ENCODE assay signal across 11 mouse cellular contexts in the genomic region with DNA sequence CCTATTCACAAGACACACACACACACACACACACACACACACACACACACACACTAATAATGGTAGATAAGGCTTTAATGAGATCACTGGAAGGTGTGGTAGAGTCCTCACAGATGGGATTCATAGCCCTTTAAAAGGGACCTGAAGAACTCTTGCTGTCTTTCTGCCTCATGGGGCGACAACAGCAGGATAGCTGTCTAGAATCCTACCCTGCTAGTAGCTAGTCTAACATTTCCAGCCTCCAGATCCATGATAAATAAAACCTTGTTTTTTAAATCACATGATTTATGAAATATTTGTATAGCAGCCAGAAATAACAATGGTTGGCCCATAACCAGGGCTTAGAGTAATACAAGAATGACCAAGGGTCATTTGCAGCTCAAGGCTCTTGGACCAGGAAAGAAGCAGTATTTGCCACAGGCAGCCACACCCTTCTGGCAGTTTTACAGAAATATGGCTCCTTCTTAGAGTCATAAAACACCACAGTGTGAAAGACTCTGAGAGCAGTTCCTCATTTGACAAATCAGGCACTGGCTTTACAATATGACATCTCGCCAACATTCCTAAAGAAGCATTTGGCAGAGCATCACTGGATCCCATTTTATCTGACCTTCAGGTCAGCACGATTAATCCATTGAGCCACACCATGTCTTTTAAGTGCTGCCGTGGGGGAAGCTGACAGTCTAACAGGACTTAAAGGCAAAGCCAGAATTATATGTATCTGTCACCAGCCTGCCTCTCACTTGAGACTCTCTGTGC.
DNase-seq lines count a peak whose midpoint lies in the region; ATAC-seq and TF ChIP-seq lines count a peak whose summit lies in the region.
"Had no signal": no experiment of that assay in that cellular context is flagged by ENCODE, and none has a peak within 500 bp of the region (broad histone marks: within the 10 kb centered on the region; RNA-seq: fewer than 3 reads in every experiment).

No protein-coding gene starts in this region.

- peak; percentile 1 for DNase-seq in forebrain, embryonic 14.5 days (ENCODE audit: low spot score)
- peak; percentile 60 for DNase-seq in NIH3T3 (ENCODE audit: low read depth)
- peak; percentile 45 for DNase-seq in lung, postnatal 10 days
- no peak for DNase-seq in forebrain, embryonic 11.5 days (ENCODE audit: low spot score)
- no peak for DNase-seq in cerebellum, adult 2 months
- DNase-seq in thymus, postnatal 36 days, result no peak

- no peaks in the 10 kb centered on the region for H3K9me3 ChIP-seq in forebrain, embryonic 14.5 days (replicated peaks; ENCODE audit: control insufficient read depth, low read length)
- no peaks in the 10 kb centered on the region for H3K9me3 ChIP-seq in forebrain, embryonic 16.5 days (ENCODE audit: control insufficient read depth, low read length)
- H3K9me3 ChIP-seq in intestine, postnatal 0 days (ENCODE audit: control insufficient read depth), result no peaks in the 10 kb centered on the region
- H3K9me3 ChIP-seq in forebrain, embryonic 11.5 days (ENCODE audit: control insufficient read depth, low read length), result no peaks in the 10 kb centered on the region
- H3K9me3 ChIP-seq: embryonic facial prominence, embryonic 12.5 days; neural tube, embryonic 13.5 days had no signal

- no peaks in the 10 kb centered on the region for H3K4me1 ChIP-seq in forebrain, embryonic 14.5 days (ENCODE audit: control insufficient read depth, insufficient read depth, low read length)
- no peaks in the 10 kb centered on the region for H3K4me1 ChIP-seq in forebrain, embryonic 16.5 days (replicated peaks; ENCODE audit: control insufficient read depth, insufficient read depth, low read length)
- no peaks in the 10 kb centered on the region for H3K4me1 ChIP-seq in intestine, postnatal 0 days (replicated peaks; ENCODE audit: control insufficient read depth, insufficient read depth, low read length)
- H3K4me1 ChIP-seq in forebrain, embryonic 11.5 days (replicated peaks; ENCODE audit: control insufficient read depth, insufficient read depth, low read length), result no peaks in the 10 kb centered on the region
- H3K4me1 ChIP-seq in cerebellum, adult 2 months (ENCODE audit: control insufficient read depth, insufficient read depth, low read length), result no peaks in the 10 kb centered on the region
- H3K4me1 ChIP-seq: embryonic facial prominence, embryonic 12.5 days had no signal

- 86% methylated on average over 4 of the region's 4 CpGs for WGBS in forebrain, embryonic 14.5 days
- 80% methylated on average over 4 of the region's 4 CpGs for WGBS in forebrain, embryonic 16.5 days
- 30% methylated on average over 4 of the region's 4 CpGs for WGBS in intestine, postnatal 0 days
- 81% methylated on average over 4 of the region's 4 CpGs for WGBS in forebrain, embryonic 11.5 days
- WGBS in cerebellum, adult 2 months, result 40% methylated on average over 4 of the region's 4 CpGs

- H3K4me3 ChIP-seq in forebrain, embryonic 14.5 days (ENCODE audit: low read depth, low read length), result no peak overlapping the region
- H3K4me3 ChIP-seq in forebrain, embryonic 16.5 days (replicated peaks; ENCODE audit: low read length), result no peak overlapping the region
- H3K4me3 ChIP-seq in intestine, postnatal 0 days (ENCODE audit: low read depth, low read length), result no peak overlapping the region
- H3K4me3 ChIP-seq in forebrain, embryonic 11.5 days (ENCODE audit: low read depth, low read length), result no peak overlapping the region
- H3K4me3 ChIP-seq in cerebellum, adult 2 months (replicated peaks; ENCODE audit: insufficient read depth, low read depth, low read length), result no peak overlapping the region
- H3K4me3 ChIP-seq: embryonic facial prominence, embryonic 12.5 days; neural tube, embryonic 13.5 days had no signal

- no peaks in the 10 kb centered on the region for H3K36me3 ChIP-seq in forebrain, embryonic 14.5 days (ENCODE audit: control insufficient read depth, insufficient read depth, low read length)
- H3K36me3 ChIP-seq in forebrain, embryonic 16.5 days (ENCODE audit: control insufficient read depth, insufficient read depth), result no peaks in the 10 kb centered on the region
- no peaks in the 10 kb centered on the region for H3K36me3 ChIP-seq in intestine, postnatal 0 days (ENCODE audit: control insufficient read depth, insufficient read depth)
- H3K36me3 ChIP-seq in forebrain, embryonic 11.5 days (ENCODE audit: control insufficient read depth, insufficient read depth, low read length), result no peaks in the 10 kb centered on the region
- H3K36me3 ChIP-seq: embryonic facial prominence, embryonic 12.5 days; neural tube, embryonic 13.5 days had no signal

- H3K27me3 ChIP-seq in forebrain, embryonic 14.5 days (replicated peaks; ENCODE audit: control insufficient read depth, insufficient read depth, low read length), result no peaks in the 10 kb centered on the region
- no peaks in the 10 kb centered on the region for H3K27me3 ChIP-seq in forebrain, embryonic 16.5 days (replicated peaks; ENCODE audit: control insufficient read depth, insufficient read depth, low read length)
- H3K27me3 ChIP-seq in intestine, postnatal 0 days (replicated peaks; ENCODE audit: control insufficient read depth, insufficient read depth, low read length), result no peaks in the 10 kb centered on the region
- H3K27me3 ChIP-seq in forebrain, embryonic 11.5 days (ENCODE audit: control insufficient read depth, insufficient read depth, low read length), result no peaks in the 10 kb centered on the region
- no peaks in the 10 kb centered on the region for H3K27me3 ChIP-seq in cerebellum, adult 2 months (ENCODE audit: control insufficient read depth, insufficient read depth, low read length)
- H3K27me3 ChIP-seq: embryonic facial prominence, embryonic 12.5 days; neural tube, embryonic 13.5 days had no signal

- no peak overlapping the region for H3K4me2 ChIP-seq in forebrain, embryonic 14.5 days (ENCODE audit: low read length)
- H3K4me2 ChIP-seq in forebrain, embryonic 16.5 days (ENCODE audit: low read length), result no peak overlapping the region
- no peak overlapping the region for H3K4me2 ChIP-seq in intestine, postnatal 0 days (replicated peaks; ENCODE audit: low read depth)
- no peak overlapping the region for H3K4me2 ChIP-seq in forebrain, embryonic 11.5 days (ENCODE audit: low read depth, low read length, severe bottlenecking)
- H3K4me2 ChIP-seq: embryonic facial prominence, embryonic 12.5 days; neural tube, embryonic 13.5 days had no signal

- H3K9ac ChIP-seq in forebrain, embryonic 14.5 days (ENCODE audit: low read length), result no peak overlapping the region
- no peak overlapping the region for H3K9ac ChIP-seq in forebrain, embryonic 16.5 days (replicated peaks; ENCODE audit: low read depth, low read length)
- no peak overlapping the region for H3K9ac ChIP-seq in intestine, postnatal 0 days (ENCODE audit: low read depth, low read length)
- no peak overlapping the region for H3K9ac ChIP-seq in forebrain, embryonic 11.5 days (ENCODE audit: low read length)
- H3K9ac ChIP-seq: embryonic facial prominence, embryonic 12.5 days; neural tube, embryonic 13.5 days had no signal

- no peak for TF ChIP-seq POLR2A in cerebellum, adult 2 months (IDR thresholded peaks at IDR 0.05; ENCODE audit: borderline replicate concordance, insufficient read depth, low read length)

- TF ChIP-seq CTCF in intestine, postnatal 0 days (IDR thresholded peaks at IDR 0.05; ENCODE audit: low read depth), result no peak
- TF ChIP-seq CTCF in cerebellum, adult 2 months (IDR thresholded peaks at IDR 0.05; ENCODE audit: borderline replicate concordance, insufficient read depth, low read depth, low read length), result no peak

- no peak for ATAC-seq in forebrain, embryonic 14.5 days
- no peak for ATAC-seq in forebrain, embryonic 16.5 days
- peak; percentile 94 for ATAC-seq in intestine, postnatal 0 days
- no peak for ATAC-seq in forebrain, embryonic 11.5 days (replicated peaks; ENCODE audit: low FRiP score)
- ATAC-seq: hindbrain, embryonic 16.5 days had no signal

- no peak overlapping the region for H3K27ac ChIP-seq in forebrain, embryonic 14.5 days (ENCODE audit: low read depth, low read length)
- H3K27ac ChIP-seq in forebrain, embryonic 16.5 days (ENCODE audit: low read length), result no peak overlapping the region
- H3K27ac ChIP-seq in intestine, postnatal 0 days (ENCODE audit: low read depth, low read length), result no peak overlapping the region
- H3K27ac ChIP-seq in forebrain, embryonic 11.5 days (ENCODE audit: low read depth, low read length), result no peak overlapping the region
- no peak overlapping the region for H3K27ac ChIP-seq in cerebellum, adult 2 months (ENCODE audit: insufficient read depth, low read length)
- H3K27ac ChIP-seq: embryonic facial prominence, embryonic 12.5 days had no signal

Comparison
In these comparisons a context has a peak if more than half of its experiments do, and no peak if none do; other contexts are left out.
1. DNase-seq: peak in forebrain, embryonic 14.5 days (single experiment), NIH3T3 (single experiment) and lung, postnatal 10 days (single experiment); none in forebrain, embryonic 11.5 days (single experiment), cerebellum, adult 2 months (0 of 2) and thymus, postnatal 36 days (0 of 2).